Mouse (Mus musculus) lung, postnatal 10 days (tissue): ENCODE measurements around the gene Fryl.

Source experiments
- DNase-seq: peaks from one replicate; pipeline ENCODE4 v3.0.0; 2021

Gene Fryl

DNA sequence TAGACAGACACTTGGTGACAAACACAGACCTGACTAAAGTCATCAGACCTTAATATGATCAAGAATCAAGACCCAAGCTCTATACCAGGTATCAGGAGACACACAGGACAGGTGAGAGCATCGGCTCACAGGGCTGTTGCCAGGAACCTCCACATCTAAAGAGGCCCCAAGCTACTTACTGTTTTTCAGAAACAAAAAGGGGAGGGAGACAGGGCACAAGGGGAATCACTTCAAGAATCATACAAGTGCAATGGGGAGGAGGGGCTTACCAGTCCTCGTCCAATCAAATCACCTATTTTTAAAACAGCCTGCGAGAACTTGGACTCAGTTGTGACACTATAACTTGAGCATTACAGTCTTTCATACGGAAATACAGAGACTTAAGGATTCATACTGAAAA lies 38.4 kb downstream of the Fryl start:
- no peak for DNase-seq

- DNase-seq, result no peak
Measured at GRCm38 (mm10) chr5:73217116-73217515, 39.3 kb downstream of the Fryl start.

- no peak for DNase-seq
Measured at GRCm38 (mm10) chr5:73216014-73216413, 40.4 kb downstream of the Fryl start.

DNA sequence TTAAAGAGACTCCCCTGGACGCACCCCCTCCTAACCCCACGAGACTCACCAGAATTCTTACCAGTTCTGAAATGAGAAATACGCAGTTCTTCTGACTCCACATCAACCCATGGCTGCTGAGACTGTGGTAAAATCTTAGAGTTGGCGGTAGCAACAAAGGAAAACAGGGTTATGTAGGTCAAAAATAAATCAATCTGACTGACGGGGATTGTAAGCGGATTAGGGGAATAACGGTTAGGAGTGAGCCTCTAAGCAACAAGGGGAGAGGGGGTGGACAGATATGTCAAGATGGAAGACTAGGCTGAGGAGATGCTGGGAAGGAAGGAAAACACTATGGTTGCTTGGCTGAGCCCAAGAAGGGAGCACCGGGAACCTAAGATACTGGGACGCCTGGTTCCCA lies 44.0 kb downstream of the Fryl start:
- DNase-seq, result no peak

DNA sequence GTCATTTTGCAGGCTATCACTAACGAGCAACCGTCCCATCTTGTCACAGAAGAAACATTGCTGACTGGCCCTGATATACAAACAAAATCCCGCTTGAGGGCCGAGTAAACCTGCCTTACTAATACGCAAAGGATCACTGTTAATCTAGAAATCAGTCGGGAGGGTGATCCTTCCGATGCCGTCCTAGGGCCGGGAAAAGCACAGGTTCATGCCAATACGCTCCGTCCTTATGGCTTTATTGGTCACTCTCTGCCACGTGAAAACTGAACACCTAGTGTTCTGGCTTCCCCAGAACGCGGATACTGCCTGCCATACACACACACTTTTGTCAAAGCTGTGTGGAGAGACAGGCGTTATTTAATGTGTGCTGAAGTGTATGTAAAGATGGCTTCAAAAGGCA lies 44.5 kb downstream of the Fryl start:
- DNase-seq, result no peak

DNA sequence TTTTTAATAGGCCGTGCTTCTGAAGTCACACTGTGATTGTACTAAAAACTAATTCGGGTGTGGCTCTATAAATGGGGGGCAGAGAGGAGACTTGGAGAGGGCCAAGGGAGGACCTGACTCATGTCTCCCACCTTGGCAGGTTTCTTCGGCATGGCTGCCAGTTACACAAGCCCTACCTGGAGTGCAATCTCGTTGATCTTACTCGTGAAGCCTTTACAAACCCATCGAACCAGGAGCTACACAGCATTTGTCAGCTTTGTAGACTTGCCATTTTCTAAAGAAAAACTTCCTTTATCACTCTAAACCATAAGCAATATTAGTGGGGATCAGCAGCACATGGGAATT lies 45.5 kb downstream of the Fryl start:
- DNase-seq, result no peak

DNA sequence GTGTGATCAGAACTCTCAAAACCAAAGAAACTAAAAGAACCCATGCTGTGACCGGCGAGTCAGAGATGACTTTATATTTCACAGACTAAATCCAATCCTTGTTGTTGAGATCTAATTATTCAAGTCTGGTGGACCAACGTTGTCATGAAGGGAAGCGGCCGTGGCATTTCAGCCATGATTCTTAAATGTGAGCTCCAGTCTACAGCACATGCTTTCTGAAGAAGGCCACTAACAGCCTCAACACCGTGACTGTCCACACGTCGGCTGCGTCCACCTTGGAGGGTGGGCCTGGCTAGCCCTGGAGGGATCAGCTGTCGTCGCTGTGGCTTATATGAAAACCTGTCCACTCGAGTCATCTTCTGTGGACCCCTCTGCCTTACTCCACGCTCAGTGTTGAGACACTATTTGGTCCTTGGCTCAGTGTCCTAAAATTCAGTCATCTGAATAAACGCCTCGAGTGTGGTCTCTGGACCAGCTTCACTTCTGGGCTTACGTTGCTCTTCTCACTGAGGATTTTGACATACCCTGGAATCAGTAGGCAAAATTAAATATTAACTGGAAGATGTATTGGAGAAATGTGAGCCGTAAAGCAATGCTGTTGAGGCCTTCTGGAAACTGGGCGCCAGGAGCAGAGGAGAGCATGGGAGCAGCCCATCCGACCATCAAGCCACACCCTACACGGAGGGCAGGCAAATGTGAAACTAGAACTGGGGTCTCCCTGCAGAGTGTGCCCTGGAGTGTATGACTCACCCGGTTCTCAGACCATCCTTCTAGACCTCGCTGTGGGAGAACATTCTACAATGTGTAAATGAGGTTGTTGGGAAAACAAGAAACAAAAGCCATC lies 46.1 kb downstream of the Fryl start:
- DNase-seq, result no peak

- no peak for DNase-seq
Measured at GRCm38 (mm10) chr5:73209201-73210096, 47.0 kb downstream of the Fryl start.

- no peak for DNase-seq
Measured at GRCm38 (mm10) chr5:73208645-73209044, 47.8 kb downstream of the Fryl start.

- DNase-seq, result no peak
Measured at GRCm38 (mm10) chr5:73206722-73207121, 49.7 kb downstream of the Fryl start.

DNA sequence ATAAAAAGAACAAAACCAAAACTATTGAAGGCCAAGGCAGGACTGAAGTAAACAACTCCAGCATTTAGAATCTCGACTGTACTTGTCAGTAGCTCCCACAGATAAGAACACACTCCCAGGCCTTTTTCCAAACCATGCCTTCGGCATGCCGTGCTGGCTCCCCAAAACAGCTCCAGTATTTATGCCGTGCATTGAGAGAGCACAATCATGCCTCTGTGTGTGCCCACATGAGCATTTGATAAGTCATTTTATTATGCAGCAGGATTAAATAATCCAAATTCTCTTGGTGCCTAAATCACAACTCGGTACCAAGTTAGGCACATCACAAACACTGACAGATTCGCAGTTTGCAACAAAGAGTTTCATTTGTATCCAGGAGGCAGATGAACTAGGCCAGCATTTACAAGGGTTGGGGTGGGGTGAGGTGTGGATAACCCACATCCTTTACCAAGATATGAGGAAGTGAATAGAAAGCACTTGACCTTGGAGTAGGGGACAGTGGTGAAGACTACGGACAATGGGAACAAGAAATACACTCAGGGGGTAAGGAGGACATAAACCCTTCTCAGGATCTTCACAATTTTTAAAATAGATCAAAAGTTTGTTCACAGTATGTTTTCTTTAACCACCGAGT lies 50.3 kb downstream of the Fryl start:
- DNase-seq, result no peak

GRCm38 (mm10) chr5:73205050-73205449 lies 51.4 kb downstream of the Fryl start:
- DNase-seq, result no peak

DNA sequence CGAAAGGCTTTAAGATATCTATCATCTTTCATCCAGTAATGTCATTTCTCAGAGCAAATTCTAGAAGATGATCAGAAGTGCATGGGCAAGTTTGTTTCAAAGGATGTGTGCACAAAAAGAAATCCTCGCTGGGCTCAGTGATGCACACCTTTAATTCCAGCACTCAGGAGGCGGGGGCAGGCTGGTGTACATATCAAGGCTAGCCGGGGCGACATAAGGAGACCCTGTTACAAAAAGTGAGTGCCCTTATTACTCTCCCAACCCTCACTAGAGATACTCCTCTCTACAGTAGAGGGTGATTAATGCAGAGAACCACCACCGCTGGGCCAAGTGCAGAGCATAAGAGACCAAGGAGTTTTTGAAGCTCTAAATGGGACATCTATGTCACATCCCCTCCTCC lies 53.9 kb downstream of the Fryl start:
- DNase-seq, result no peak

GRCm38 (mm10) chr5:73202077-73202476 lies 54.3 kb downstream of the Fryl start:
- DNase-seq, result no peak

GRCm38 (mm10) chr5:73200387-73201384 lies 55.7 kb downstream of the Fryl start:
- DNase-seq, result no peak

GRCm38 (mm10) chr5:73199586-73199985 lies 56.8 kb downstream of the Fryl start:
- no peak for DNase-seq

- no peak for DNase-seq
Measured at GRCm38 (mm10) chr5:73198690-73199089, 57.7 kb downstream of the Fryl start.

DNA sequence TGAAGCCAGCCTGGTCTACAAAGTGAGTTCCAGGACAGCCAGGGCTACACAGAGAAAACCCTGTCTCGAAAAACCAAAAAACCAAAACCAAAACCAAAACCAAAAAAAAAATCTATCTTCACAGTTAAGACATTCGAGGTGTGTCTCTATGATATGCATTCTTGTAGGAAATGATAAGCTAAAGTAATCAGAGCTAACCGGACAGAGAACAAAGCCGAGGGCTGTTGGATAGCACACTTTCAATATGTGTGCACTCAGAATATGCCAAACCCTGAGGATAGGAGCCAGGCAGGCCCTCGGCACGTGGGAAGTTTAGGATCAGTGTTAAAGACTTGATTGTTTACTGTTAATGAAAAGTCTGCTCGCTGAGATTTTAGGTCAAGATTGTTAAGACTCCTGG lies 58.6 kb downstream of the Fryl start:
- DNase-seq, result no peak

DNA sequence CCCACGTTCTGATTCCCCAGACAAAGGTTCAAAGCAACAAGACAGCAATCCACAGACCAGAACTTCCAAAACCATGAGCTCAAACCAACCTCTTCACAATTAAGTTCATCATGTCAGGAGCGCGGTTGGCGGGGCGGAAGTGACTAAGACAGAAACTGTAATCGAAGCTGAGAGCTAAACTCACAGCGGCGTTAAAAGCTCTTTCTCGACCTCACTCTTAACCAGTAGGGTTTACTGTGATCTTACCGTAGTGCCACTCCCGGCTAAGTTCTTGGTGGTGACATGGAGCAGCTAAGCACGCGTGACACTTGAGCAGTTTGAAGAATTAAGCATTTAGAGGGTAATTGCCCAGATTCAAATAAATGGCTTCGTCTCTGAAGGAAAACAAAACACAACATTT lies 61.7 kb downstream of the Fryl start:
- DNase-seq, result no peak

GRCm38 (mm10) chr5:73194083-73194570 lies 62.3 kb downstream of the Fryl start:
- no peak for DNase-seq

DNA sequence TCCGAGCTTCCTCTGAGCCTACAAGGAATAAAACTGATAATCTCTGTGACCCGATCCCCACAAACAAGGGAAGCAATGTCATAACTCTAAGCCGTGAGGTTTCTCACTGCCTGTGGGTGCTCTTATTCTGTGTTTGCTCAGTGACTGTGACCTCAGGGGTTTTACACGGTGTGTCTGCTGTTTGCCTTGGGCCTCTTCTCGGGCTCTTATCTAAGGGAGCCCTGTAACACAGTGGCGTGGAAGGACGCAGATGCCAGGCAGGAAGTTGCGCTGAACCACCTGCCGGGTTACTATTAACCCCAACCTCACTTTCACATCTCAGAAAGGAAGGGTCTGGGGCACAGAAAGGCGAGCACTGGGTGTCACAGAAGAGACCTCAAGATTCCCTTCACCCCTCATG lies 62.8 kb downstream of the Fryl start:
- DNase-seq, result peak; percentile 19
